Mouse (Mus musculus): Measurements from ENCODE around the gene Msh3.
"Not testable (repeated sequence)": the region's sequence is repeated elsewhere in the genome, so short reads cannot be mapped to it uniquely, and the experiment has no call there.

Gene Msh3

GRCm38 (mm10) chr13:92354456-92355271 lies at the start of gene Msh3, which contains the start of gene Dhfr:
Gene Msh3 (minus strand): TSS chr13:92355003.
Gene Dhfr (plus strand): TSS chr13:92354726.
- H3K9me3 ChIP-seq (ENCODE audit: low read length), result no peaks in the 10 kb centered on the region
- no peaks in the 10 kb centered on the region for H3K27me3 ChIP-seq (ENCODE audit: insufficient read depth, low read length)
- peak; percentile 36 for TF ChIP-seq CTCF (conservative IDR thresholded peaks at IDR 0.05; ENCODE audit: low read length)
- TF ChIP-seq POU5F1 (IDR thresholded peaks at IDR 0.05; ENCODE audit: borderline replicate concordance, low read length), result no peak
- H3K4me3 ChIP-seq (replicated peaks; ENCODE audit: low read length), result peak within 1 kb of the TSS; percentile 93
- H3K36me3 ChIP-seq (ENCODE audit: insufficient read depth, low read length), result peaks cover 67% of the 10 kb centered on the region
- peaks cover 25% of the 10 kb centered on the region for H3K4me1 ChIP-seq (replicated peaks; ENCODE audit: low read depth, low read length)

- no peak for TF ChIP-seq CTCF (conservative IDR thresholded peaks at IDR 0.05; ENCODE audit: low read length)
- TF ChIP-seq POU5F1 (IDR thresholded peaks at IDR 0.05; ENCODE audit: borderline replicate concordance, low read length), result no peak
- TF ChIP-seq NANOG (IDR thresholded peaks at IDR 0.05; ENCODE audit: borderline replicate concordance, low read length), result no peak
- Histone ChIP-seq H3K9me3 (ENCODE audit: low read length) (0 out of 2 replicates have a peak, but pooled peaks cover 7% of the 10 kb centered on the region), H3K27me3 (ENCODE audit: insufficient read depth, low read length) (peaks cover 3% of the 10 kb centered on the region; the same call in 1 of the 2 replicates), H3K4me1 (replicated peaks; ENCODE audit: low read depth, low read length) (no peaks in the 10 kb centered on the region), H3K4me3 (replicated peaks; ENCODE audit: low read length) (no peak overlapping the region), H3K36me3 (ENCODE audit: insufficient read depth, low read length) (no peaks in the 10 kb centered on the region)
Measured at GRCm38 (mm10) chr13:92403496-92403895, 48.7 kb upstream of the Msh3 start.

GRCm38 (mm10) chr13:92402063-92402462 lies 47.3 kb upstream of the Msh3 start:
- TF ChIP-seq POU5F1 (IDR thresholded peaks at IDR 0.05; ENCODE audit: borderline replicate concordance, low read length) (no peak), CTCF (conservative IDR thresholded peaks at IDR 0.05; ENCODE audit: low read length) (no peak)
- no peaks in the 10 kb centered on the region for H3K36me3 ChIP-seq (ENCODE audit: insufficient read depth, low read length)

GRCm38 (mm10) chr13:92398491-92399384 lies 43.9 kb upstream of the Msh3 start:
- TF ChIP-seq CTCF (conservative IDR thresholded peaks at IDR 0.05; ENCODE audit: low read length), result no peak
- TF ChIP-seq NANOG (IDR thresholded peaks at IDR 0.05; ENCODE audit: borderline replicate concordance, low read length), result no peak
- no peak for TF ChIP-seq POU5F1 (IDR thresholded peaks at IDR 0.05; ENCODE audit: borderline replicate concordance, low read length)
- no peaks in the 10 kb centered on the region for H3K36me3 ChIP-seq (ENCODE audit: insufficient read depth, low read length)
- no peak overlapping the region for H3K4me3 ChIP-seq (replicated peaks; ENCODE audit: low read length)
- peaks cover 9% of the 10 kb centered on the region for H3K27me3 ChIP-seq (ENCODE audit: insufficient read depth, low read length)
- no peaks in the 10 kb centered on the region for H3K9me3 ChIP-seq (ENCODE audit: low read length)
- H3K4me1 ChIP-seq (replicated peaks; ENCODE audit: low read depth, low read length), result no peaks in the 10 kb centered on the region

More at GRCm38 (mm10) chr13:92402063-92402462, 47.3 kb upstream of the Msh3 start:
- Histone ChIP-seq H3K9me3 (ENCODE audit: low read length) (0 out of 2 replicates have a peak, but pooled peaks cover 7% of the 10 kb centered on the region), H3K27me3 (ENCODE audit: insufficient read depth, low read length) (peaks cover 5% of the 10 kb centered on the region; the same call in 1 of the 2 replicates), H3K4me1 (replicated peaks; ENCODE audit: low read depth, low read length) (no peaks in the 10 kb centered on the region), H3K4me3 (replicated peaks; ENCODE audit: low read length) (no peak overlapping the region)

GRCm38 (mm10) chr13:92393047-92393661 lies 38.4 kb upstream of the Msh3 start:
- H3K4me1 ChIP-seq (replicated peaks; ENCODE audit: low read depth, low read length), result no peaks in the 10 kb centered on the region
- H3K27me3 ChIP-seq (ENCODE audit: insufficient read depth, low read length), result peaks cover 4% of the 10 kb centered on the region
- H3K9me3 ChIP-seq (ENCODE audit: low read length), result no peaks in the 10 kb centered on the region
- no peak overlapping the region for H3K4me3 ChIP-seq (replicated peaks; ENCODE audit: low read length)
- TF ChIP-seq CTCF (conservative IDR thresholded peaks at IDR 0.05; ENCODE audit: low read length) (no peak), NANOG (IDR thresholded peaks at IDR 0.05; ENCODE audit: borderline replicate concordance, low read length) (no peak), POU5F1 (IDR thresholded peaks at IDR 0.05; ENCODE audit: borderline replicate concordance, low read length) (no peak)
- no peaks in the 10 kb centered on the region for H3K36me3 ChIP-seq (ENCODE audit: insufficient read depth, low read length)

- Histone ChIP-seq H3K9me3 (ENCODE audit: low read length) (no peaks in the 10 kb centered on the region), H3K4me3 (replicated peaks; ENCODE audit: low read length) (no peak overlapping the region), H3K4me1 (replicated peaks; ENCODE audit: low read depth, low read length) (no peaks in the 10 kb centered on the region), H3K27me3 (ENCODE audit: insufficient read depth, low read length) (no peaks in the 10 kb centered on the region), H3K36me3 (ENCODE audit: insufficient read depth, low read length) (peaks cover 46% of the 10 kb centered on the region)
- TF ChIP-seq CTCF (conservative IDR thresholded peaks at IDR 0.05; ENCODE audit: low read length), result no peak
- no peak for TF ChIP-seq POU5F1 (IDR thresholded peaks at IDR 0.05; ENCODE audit: borderline replicate concordance, low read length)
- no peak for TF ChIP-seq NANOG (IDR thresholded peaks at IDR 0.05; ENCODE audit: borderline replicate concordance, low read length)
Measured at GRCm38 (mm10) chr13:92387367-92387766, 32.6 kb upstream of the Msh3 start.

GRCm38 (mm10) chr13:92371466-92371865 lies 16.7 kb upstream of the Msh3 start:
- not testable (repeated sequence) for H3K4me3 ChIP-seq (replicated peaks; ENCODE audit: low read length); H3K9me3 ChIP-seq (ENCODE audit: low read length); H3K27me3 ChIP-seq (ENCODE audit: insufficient read depth, low read length); H3K4me1 ChIP-seq (replicated peaks; ENCODE audit: low read depth, low read length)
- H3K36me3 ChIP-seq (ENCODE audit: insufficient read depth, low read length), result peaks cover 67% of the 10 kb centered on the region

- Histone ChIP-seq H3K4me1 (replicated peaks; ENCODE audit: low read depth, low read length) (no peaks in the 10 kb centered on the region; the same call in 1 of the 2 replicates), H3K36me3 (ENCODE audit: insufficient read depth, low read length) (peaks cover 70% of the 10 kb centered on the region), H3K9me3 (ENCODE audit: low read length) (0 out of 2 replicates have a peak, but pooled peaks cover 8% of the 10 kb centered on the region), H3K27me3 (ENCODE audit: insufficient read depth, low read length) (no peaks in the 10 kb centered on the region), H3K4me3 (replicated peaks; ENCODE audit: low read length) (no peak overlapping the region)
- TF ChIP-seq CTCF (conservative IDR thresholded peaks at IDR 0.05; ENCODE audit: low read length) (no peak), POU5F1 (IDR thresholded peaks at IDR 0.05; ENCODE audit: borderline replicate concordance, low read length) (no peak), NANOG (IDR thresholded peaks at IDR 0.05; ENCODE audit: borderline replicate concordance, low read length) (no peak)
Measured at GRCm38 (mm10) chr13:92370811-92371210, 16.0 kb upstream of the Msh3 start.
